Mouse (Mus musculus): ENCODE data around the gene Mrtfa.

Mrtfa gene

GRCm38 (mm10) chr15:81197197-81197596, 6.6 kb upstream of the Mrtfa start:
- DNase-seq (ENCODE audit: inconsistent ontology term): no peak

- DNase-seq (ENCODE audit: inconsistent ontology term): peak; percentile 51
These were observed 4.9 kb upstream of the Mrtfa start for GRCm38 (mm10) chr15:81195447-81195846.

GRCm38 (mm10) chr15:81194791-81195190, 4.2 kb upstream of the Mrtfa start:
- DNase-seq (ENCODE audit: inconsistent ontology term): no peak

- no peak for DNase-seq (ENCODE audit: inconsistent ontology term)
These were observed 2.3 kb upstream of the Mrtfa start for GRCm38 (mm10) chr15:81192858-81193257.

GRCm38 (mm10) chr15:81192316-81192715, 1.8 kb upstream of the Mrtfa start:
- DNase-seq (ENCODE audit: inconsistent ontology term): no peak

GRCm38 (mm10) chr15:81191303-81191702, 746 bp upstream of the Mrtfa start:
- no peak for DNase-seq (ENCODE audit: inconsistent ontology term)

- DNase-seq (ENCODE audit: inconsistent ontology term): peak; percentile 46
These were observed 437 bp downstream of the Mrtfa start for GRCm38 (mm10) chr15:81190011-81190629.

GRCm38 (mm10) chr15:81189061-81189460, 1.5 kb downstream of the Mrtfa start:
- no peak for DNase-seq (ENCODE audit: inconsistent ontology term)

GRCm38 (mm10) chr15:81184913-81185312, 5.6 kb downstream of the Mrtfa start:
- no peak for DNase-seq (ENCODE audit: inconsistent ontology term)

GRCm38 (mm10) chr15:81181233-81181632, 9.3 kb downstream of the Mrtfa start:
- no peak for DNase-seq (ENCODE audit: inconsistent ontology term)

- DNase-seq (ENCODE audit: inconsistent ontology term): no peak
These were observed 11.0 kb downstream of the Mrtfa start for GRCm38 (mm10) chr15:81179523-81179922.

- no peak for DNase-seq (ENCODE audit: inconsistent ontology term)
These were observed 11.9 kb downstream of the Mrtfa start for GRCm38 (mm10) chr15:81178703-81179102.

- DNase-seq (ENCODE audit: inconsistent ontology term): no peak
These were observed 12.7 kb downstream of the Mrtfa start for GRCm38 (mm10) chr15:81177860-81178259.

- no peak for DNase-seq (ENCODE audit: inconsistent ontology term)
These were observed 14.9 kb downstream of the Mrtfa start for GRCm38 (mm10) chr15:81175633-81176032.

- DNase-seq (ENCODE audit: inconsistent ontology term): no peak
These were observed 18.3 kb downstream of the Mrtfa start for GRCm38 (mm10) chr15:81172259-81172658.

GRCm38 (mm10) chr15:81168735-81169134, 21.8 kb downstream of the Mrtfa start:
- peak; percentile 44 for DNase-seq (ENCODE audit: inconsistent ontology term)

- no peak for DNase-seq (ENCODE audit: inconsistent ontology term)
These were observed 22.7 kb downstream of the Mrtfa start for GRCm38 (mm10) chr15:81167831-81168230.

- DNase-seq (ENCODE audit: inconsistent ontology term): no peak
These were observed 24.3 kb downstream of the Mrtfa start for GRCm38 (mm10) chr15:81166291-81166690.

- DNase-seq (ENCODE audit: inconsistent ontology term): peak; percentile 85
These were observed 25.8 kb downstream of the Mrtfa start for GRCm38 (mm10) chr15:81164560-81165310.

GRCm38 (mm10) chr15:81161571-81161970, 29.0 kb downstream of the Mrtfa start:
- DNase-seq (ENCODE audit: inconsistent ontology term): no peak

- no peak for DNase-seq (ENCODE audit: inconsistent ontology term)
These were observed 29.9 kb downstream of the Mrtfa start for GRCm38 (mm10) chr15:81160677-81161076.

GRCm38 (mm10) chr15:81159212-81159611, 31.3 kb downstream of the Mrtfa start:
- DNase-seq (ENCODE audit: inconsistent ontology term): no peak

- peak; percentile 56 for DNase-seq (ENCODE audit: inconsistent ontology term)
These were observed 31.9 kb downstream of the Mrtfa start for GRCm38 (mm10) chr15:81158517-81159120.

Data from Muller cell, postnatal 12 days (primary cell).